Mouse (Mus musculus) cerebral cortex, adult 2 months (tissue): ENCODE data around the gene Gm10260.

ENCODE experiments used
- WGBS: fragments of 180-500 bp; shearing (Covaris S2); methylation state at CpG from one replicate; pipeline ENCODE4 v1.1.7; 2018; 5-methylcytosine and 5-hydroxymethylcytosine counted together

The Gm10260 gene

DNA sequence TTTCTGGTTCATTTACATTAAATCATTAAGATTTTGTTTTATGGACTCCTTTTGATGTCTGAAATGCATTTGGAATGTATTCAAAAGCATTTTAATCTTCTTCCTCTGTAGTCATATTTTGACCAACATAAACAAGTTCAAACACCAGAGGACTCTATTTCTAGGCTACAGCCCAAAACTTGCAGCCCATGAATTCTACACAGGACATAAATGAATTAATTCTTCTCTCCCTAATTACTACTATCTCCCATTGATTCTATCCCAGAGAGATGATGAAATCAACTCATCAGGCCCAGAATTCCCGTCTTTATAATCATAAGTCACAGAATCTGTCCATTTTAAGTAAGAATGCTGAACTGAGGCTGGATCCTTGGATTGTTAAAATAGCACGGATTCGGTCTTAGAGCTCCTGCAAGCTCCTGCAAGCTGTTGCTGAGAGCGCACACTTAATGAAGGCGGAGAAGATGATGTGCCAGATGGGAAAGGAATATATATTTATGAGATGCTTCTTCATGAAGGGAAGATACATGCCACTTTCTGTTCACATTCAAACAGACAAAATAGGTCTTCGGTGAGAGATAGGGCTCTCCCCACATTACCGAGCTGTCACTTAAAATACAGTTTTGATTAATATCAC is 7.7 kb upstream of the Gm10260 start:
- 49% methylated on average over 7 of the region's 7 CpGs for WGBS

DNA sequence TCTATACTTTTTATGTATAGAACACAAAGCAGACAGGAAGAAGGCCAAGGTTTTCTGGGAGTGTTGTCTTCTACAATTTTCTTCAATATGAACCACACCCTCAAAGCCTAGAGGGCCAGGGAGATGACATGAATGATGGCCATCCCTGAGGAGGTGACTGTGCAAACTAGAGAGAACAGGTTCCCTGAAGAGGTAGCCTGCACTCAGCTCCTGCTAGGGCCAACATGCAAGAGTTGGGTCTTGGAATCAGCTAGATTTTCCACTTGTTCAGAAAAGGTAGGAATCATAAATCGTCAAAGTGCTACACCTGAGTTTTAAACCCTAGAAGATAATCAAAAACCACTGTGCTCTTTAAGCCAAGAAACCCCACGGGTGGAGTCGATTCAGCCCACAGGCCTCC is 6.2 kb upstream of the Gm10260 start:
- 58% methylated on average over 3 of the region's 3 CpGs for WGBS

DNA sequence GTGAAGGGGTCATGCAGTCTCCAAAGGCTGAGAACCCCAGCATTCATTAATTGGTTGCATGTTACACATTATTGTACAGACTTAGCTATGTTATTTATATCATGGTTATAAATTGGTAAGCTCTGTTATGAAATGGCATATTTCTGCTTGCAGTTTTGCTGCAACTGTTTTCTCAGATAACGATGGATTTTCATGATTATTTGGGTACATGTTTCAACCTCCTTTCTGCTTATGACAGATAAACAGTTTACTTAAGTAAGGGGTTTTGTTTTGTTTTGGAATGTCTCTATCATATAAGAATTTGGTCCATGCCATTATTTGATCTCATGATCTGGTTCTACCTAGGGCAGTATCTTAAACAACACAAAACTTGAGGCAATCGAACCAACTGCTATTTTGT is 5.5 kb upstream of the Gm10260 start:
- 82% methylated on average over 2 of the region's 2 CpGs for WGBS

DNA sequence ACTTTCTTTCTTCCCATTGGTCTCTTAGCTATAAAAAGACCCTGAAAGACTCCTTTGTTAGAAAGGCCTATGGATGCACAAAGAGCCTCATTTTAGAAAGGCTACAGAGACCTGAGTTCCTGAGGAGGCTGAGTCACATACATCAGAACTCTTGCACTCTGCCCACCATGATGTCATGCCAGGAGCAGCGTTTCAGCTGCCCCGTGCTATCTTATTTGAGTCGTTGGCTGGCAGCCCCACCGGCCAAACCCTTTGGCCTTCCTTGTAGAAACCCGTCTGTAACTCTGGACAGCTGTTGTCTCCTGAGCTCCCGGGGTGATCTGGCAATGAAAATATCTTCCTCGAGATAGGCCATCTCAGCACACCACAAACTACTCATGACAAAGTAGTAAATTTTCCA is 3.6 kb upstream of the Gm10260 start:
- 63% methylated on average over 7 of the region's 7 CpGs for WGBS

- WGBS, result 73% methylated on average over 6 of the region's 6 CpGs
Measured at GRCm38 (mm10) chr13:97763436-97763835, 3.0 kb upstream of the Gm10260 start.

- whole genome bisulfite sequencing, result 94% methylated on average over 8 of the region's 8 CpGs
Measured at GRCm38 (mm10) chr13:97762121-97762520, 1.7 kb upstream of the Gm10260 start.

- WGBS, result 35% methylated on average over 4 of the region's 4 CpGs
Measured at GRCm38 (mm10) chr13:97757033-97757432, 3.4 kb downstream of the Gm10260 start.

- 86% methylated on average over 6 of the region's 6 CpGs for WGBS
Measured at GRCm38 (mm10) chr13:97756091-97756490, 4.3 kb downstream of the Gm10260 start.

- WGBS, result 53% methylated on average over 4 of the region's 4 CpGs
Measured at GRCm38 (mm10) chr13:97750851-97751381, 9.5 kb downstream of the Gm10260 start.

GRCm38 (mm10) chr13:97747037-97747860 is 13.2 kb downstream of the Gm10260 start:
- 35% methylated on average over 20 of the region's 20 CpGs for WGBS

- 49% methylated on average over 7 of the region's 7 CpGs for WGBS
Measured at GRCm38 (mm10) chr13:97744669-97745068, 15.8 kb downstream of the Gm10260 start.

GRCm38 (mm10) chr13:97744036-97744435 is 16.4 kb downstream of the Gm10260 start:
- 54% methylated on average over 2 of the region's 2 CpGs for WGBS

DNA sequence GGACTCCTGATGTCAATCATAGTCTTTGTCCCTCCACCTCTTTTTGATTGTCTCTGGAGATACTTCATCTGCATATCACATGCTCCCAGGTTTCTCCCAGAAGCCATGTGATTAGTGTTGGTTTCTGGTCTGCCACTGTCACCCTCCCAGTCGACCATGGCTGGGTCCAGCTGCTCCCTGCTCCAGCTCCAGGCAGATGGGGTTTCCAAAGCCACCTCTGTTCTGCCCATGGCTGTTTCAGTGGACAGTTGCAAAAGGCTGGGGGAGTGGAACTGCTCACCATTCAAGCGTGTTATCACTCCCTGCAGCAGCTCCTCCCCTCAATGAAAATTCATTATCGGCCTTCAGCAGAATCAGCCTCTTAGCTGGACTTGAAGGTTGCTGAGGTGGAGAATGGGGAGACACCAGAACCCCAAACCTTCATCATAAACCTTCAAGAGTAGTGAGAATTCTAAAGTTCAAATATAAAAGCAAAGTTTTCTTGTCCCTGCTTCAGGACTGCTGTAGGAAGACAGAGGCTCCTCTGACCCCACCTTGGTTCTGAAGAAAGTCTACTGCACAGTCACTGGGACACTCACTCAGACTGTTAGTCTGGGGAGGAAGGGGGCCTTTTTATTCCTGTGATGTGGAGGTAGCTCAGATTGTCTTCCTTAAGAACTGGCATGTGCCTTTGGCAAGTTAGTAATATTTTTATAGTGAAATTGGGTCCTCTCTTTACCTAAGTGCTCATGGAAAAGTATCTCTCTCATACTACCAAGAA is 17.0 kb downstream of the Gm10260 start:
- 66% methylated on average over 3 of the region's 3 CpGs for WGBS

- 94% methylated on average over 6 of the region's 6 CpGs for WGBS
Measured at GRCm38 (mm10) chr13:97735931-97736330, 24.5 kb downstream of the Gm10260 start.

DNA sequence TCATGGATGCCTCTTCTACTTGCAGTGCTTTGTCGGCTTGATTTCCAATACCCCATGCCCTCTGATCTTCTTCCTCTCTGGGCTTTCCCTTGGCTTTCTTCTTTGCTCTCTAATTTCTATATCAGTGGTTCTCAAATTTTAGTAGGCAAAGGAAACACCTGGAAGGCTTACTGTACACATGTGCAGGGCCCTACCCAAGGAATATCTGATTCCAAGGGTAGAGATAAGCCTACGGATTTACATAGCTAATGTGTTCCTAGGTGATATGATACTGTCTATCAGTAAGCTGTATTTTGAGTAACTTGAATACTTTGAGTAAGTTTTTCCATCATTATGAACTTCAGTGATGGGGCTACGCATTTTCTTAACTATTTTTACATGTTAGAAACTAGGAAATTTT is 25.7 kb downstream of the Gm10260 start:
- WGBS, result 98% methylated on average over 3 of the region's 3 CpGs

DNA sequence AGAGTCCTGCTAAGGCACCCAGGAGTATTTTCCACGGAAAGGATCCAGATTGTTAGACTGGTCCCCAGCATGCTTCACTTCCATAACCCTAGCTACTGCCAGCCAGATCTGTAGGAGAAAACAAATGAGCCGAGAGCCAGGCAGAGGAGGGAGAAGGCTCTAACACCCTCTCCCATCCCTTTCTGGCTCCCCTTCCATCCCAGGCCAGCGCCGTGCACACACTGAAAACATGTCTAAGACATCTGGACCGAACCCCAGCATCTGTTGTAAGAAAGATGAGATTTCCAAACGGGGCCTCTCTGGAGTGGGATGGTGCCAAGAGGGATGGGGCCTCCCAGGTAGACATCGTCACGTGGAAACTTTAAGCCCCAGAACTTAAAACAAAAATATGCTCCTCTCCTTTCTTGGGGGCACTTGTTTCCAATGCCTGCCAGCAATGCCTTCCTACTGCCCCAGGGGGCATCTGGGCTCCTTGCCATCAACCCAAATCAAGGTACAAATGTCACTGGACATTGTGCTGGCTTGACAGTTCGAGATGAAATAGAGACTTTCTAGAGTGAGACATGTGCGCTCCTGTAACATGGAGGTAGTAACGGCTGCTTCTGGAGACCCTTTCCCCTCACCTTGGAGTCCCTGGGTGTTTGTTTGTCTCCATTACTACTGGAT is 35.1 kb downstream of the Gm10260 start:
- WGBS, result 63% methylated on average over 11 of the region's 11 CpGs

DNA sequence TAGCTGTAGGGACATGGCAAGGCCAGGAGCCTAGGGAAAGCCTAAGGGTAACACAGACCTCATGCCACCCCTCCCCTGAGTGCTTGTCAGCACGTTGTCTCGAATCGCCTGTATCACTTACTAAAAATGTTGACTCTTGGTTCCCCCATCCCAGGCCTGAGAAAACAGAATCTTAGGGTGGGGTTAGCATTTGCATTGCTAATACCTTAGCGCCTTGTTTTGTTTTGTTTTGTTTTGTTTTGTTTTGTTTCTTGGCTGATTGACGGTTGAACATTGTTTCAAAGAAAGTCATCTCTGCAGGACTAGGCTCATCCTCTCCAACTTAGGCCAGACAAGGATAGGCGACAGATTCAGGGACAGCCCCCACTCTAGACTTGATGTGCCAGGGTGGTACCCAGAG is 35.9 kb downstream of the Gm10260 start:
- 85% methylated on average over 6 of the region's 6 CpGs for WGBS

GRCm38 (mm10) chr13:97712506-97713275 is 47.7 kb downstream of the Gm10260 start:
- 79% methylated on average over 8 of the region's 8 CpGs for WGBS

- 88% methylated on average over 2 of the region's 2 CpGs for WGBS
Measured at GRCm38 (mm10) chr13:97711510-97711909, 48.9 kb downstream of the Gm10260 start.
